Mouse (Mus musculus) olfactory bulb, adult 2 months (tissue): ENCODE data around the gene Lbhd2. TPM values are rescaled to one million over a fixed set of nuclear protein-coding genes. Genes with fewer than 3 reads are reported as not detected.

Experiments used
- H3K27ac ChIP-seq: fragments of 200-500 bp; 2 replicates; pipeline ENCODE4 v1.5.1; 2012; ENCODE audit warnings: low read depth, low read length; ENCODE audit not compliant: insufficient read depth
- H3K4me1 ChIP-seq: fragments of 200-500 bp; 2 replicates; pipeline ENCODE4 v1.6.1; 2012; ENCODE audit warnings: low read length; ENCODE audit not compliant: control insufficient read depth, insufficient read depth
- H3K4me3 ChIP-seq: fragments of 200-500 bp; 2 replicates; pipeline ENCODE4 v1.5.1; 2012; ENCODE audit warnings: mild to moderate bottlenecking, low read depth, low read length, moderate library complexity; ENCODE audit not compliant: insufficient read depth
- CTCF ChIP-seq: fragments of 200-500 bp; IDR thresholded peaks from 2 replicates; pipeline ENCODE4 v1.5.1; 2012; ENCODE audit warnings: low read depth, mild to moderate bottlenecking, low read length, moderate library complexity; ENCODE audit not compliant: insufficient read depth
- POLR2A ChIP-seq: fragments of 200-500 bp; IDR thresholded peaks from 2 replicates; pipeline ENCODE4 v1.6.1; 2012; ENCODE audit warnings: mild to moderate bottlenecking, low read depth, low read length, moderate library complexity; ENCODE audit not compliant: insufficient read depth
- whole genome bisulfite sequencing: fragments of 180-500 bp; shearing (Covaris S2); methylation state at CpG from one replicate; pipeline ENCODE4 v1.1.7; 2018; 5-methylcytosine and 5-hydroxymethylcytosine counted together
- polyA plus RNA-seq: library from polyadenylated mRNA; stranded (reverse); fragments of >200 nt; gene quantifications from 2 replicates; pipeline ENCODE4 v1.2.4, GENCODE M21; 2012; ENCODE audit warnings: low replicate concordance; ENCODE audit not compliant: missing spikeins, insufficient read depth, insufficient read length

Gene Lbhd2
- polyA plus RNA-seq, 1 experiment = not detected

GRCm38 (mm10) chr12:111450359-111450758, 43.8 kb downstream of the Lbhd2 start:
- TF ChIP-seq CTCF (no peak), POLR2A (no peak)
- no peak overlapping the region for H3K27ac ChIP-seq
- H3K4me1 ChIP-seq = peaks cover 32% of the 10 kb centered on the region
- no peak overlapping the region for H3K4me3 ChIP-seq
- 62% methylated on average over 6 of the region's 6 CpGs for WGBS

DNA sequence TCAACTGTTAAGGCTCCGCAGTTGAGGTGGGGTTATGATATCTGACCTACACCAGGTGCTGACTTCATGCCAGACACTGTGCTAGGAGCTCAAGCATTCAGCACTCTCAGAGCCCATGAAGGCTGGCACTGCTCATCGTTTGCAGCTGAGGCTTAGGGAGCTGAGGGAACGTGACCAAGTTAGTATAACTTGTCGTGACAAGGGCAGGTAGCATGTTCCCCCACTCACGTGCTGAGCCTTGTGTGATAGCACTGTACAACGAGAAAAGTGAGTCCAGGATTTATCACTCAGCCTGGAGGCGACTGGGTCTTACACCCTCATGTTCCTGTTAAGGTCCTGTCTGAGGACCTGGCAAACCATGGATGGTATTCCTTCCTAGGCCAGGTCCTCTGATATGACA, 45.0 kb downstream of the Lbhd2 start:
- Histone ChIP-seq H3K4me1 (peaks cover 25% of the 10 kb centered on the region), H3K4me3 (no peak overlapping the region), H3K27ac (no peak overlapping the region)
- WGBS = 85% methylated on average over 7 of the region's 7 CpGs
- no peak for TF ChIP-seq POLR2A
- TF ChIP-seq CTCF = no peak

DNA sequence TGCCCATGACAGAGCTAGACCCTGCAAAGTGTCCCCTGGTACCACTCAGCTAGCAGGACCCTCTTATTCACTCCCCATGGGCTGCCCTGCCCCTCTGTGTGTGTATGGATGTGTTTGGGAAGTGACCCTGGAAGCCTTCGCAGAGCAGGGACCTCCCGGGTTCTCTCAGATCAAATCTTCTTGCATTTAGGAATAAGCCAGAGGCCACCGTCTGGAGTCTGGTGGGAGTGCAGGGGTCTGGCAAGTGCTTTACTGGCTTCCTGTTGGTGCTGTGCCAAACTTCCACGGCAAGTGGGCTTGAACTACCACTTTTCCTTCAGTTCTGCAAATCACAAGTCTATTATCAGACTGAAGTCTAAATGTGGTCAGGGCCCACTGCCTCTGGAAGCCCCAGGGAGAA, 47.4 kb downstream of the Lbhd2 start:
- Histone ChIP-seq H3K4me3 (no peak overlapping the region), H3K27ac (no peak overlapping the region), H3K4me1 (peaks cover 22% of the 10 kb centered on the region)
- TF ChIP-seq POLR2A = no peak
- no peak for TF ChIP-seq CTCF
- WGBS = 72% methylated on average over 4 of the region's 4 CpGs

DNA sequence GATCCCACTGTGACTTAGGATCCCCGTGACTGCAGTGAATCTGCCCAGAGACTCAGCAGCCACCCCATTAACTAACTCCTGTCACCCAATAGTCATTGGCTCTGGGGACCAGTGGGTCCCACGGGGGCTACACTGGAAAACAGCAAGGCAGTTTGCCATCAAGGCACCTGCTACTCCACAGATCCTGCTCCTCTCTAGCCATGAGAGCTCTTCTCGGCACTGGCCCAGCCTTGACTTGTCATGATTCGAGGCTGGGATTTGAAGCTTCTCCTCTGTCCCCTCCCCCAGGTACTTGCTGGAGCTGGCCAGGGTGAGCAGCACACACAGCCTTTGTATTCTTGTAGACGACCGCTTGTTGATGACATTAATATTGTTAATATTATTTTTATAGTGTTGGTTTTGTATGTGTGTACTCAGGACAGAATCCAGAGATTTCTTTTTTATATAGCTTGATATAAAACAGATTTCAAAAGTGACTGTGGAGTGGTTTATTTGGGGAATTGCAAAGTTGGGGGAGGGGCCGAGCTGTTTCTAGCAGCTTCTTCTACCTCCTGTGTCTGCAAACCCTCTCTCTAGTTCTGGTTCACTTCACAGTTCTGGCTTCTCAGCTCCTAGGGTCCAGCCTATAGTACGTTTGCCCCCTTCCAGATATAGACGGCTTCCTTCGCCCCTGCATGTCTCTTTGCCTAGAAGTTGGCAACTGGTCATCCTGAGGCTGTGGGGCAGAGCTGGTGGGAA, 48.1 kb downstream of the Lbhd2 start:
- peaks cover 19% of the 10 kb centered on the region for H3K4me1 ChIP-seq
- TF ChIP-seq POLR2A = no peak
- no peak for TF ChIP-seq CTCF
- no peak overlapping the region for H3K27ac ChIP-seq
- 84% methylated on average over 10 of the region's 10 CpGs for whole genome bisulfite sequencing
- no peak overlapping the region for H3K4me3 ChIP-seq

GRCm38 (mm10) chr12:111455311-111455846, 48.8 kb downstream of the Lbhd2 start:
- TF ChIP-seq CTCF (no peak), POLR2A (no peak)
- Histone ChIP-seq H3K4me3 (no peak overlapping the region), H3K27ac (no peak overlapping the region), H3K4me1 (peaks cover 13% of the 10 kb centered on the region)
- WGBS = 88% methylated on average over 12 of the region's 12 CpGs

DNA sequence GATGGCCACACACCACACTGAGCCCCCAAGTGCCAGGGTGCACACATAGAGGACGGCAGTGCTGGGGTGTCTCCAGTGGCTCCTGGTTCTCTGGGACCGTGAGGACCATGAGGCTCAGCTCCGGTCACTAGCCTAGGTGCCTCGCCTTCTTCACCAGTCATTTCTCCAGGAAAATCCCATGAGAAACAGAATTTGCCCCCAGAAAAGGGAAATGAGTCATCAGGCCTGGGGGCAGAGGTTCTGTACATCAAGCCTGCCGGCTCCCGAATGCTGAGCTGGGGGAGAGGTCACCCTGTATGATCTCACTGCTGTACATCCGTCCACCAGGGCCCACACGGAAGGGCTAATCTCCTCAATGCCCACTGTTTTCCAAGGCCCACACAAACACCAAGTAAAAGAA, 49.3 kb downstream of the Lbhd2 start:
- Histone ChIP-seq H3K27ac (no peak overlapping the region), H3K4me3 (no peak overlapping the region), H3K4me1 (peaks cover 8% of the 10 kb centered on the region)
- WGBS = 76% methylated on average over 8 of the region's 8 CpGs
- no peak for TF ChIP-seq POLR2A
- no peak for TF ChIP-seq CTCF

DNA sequence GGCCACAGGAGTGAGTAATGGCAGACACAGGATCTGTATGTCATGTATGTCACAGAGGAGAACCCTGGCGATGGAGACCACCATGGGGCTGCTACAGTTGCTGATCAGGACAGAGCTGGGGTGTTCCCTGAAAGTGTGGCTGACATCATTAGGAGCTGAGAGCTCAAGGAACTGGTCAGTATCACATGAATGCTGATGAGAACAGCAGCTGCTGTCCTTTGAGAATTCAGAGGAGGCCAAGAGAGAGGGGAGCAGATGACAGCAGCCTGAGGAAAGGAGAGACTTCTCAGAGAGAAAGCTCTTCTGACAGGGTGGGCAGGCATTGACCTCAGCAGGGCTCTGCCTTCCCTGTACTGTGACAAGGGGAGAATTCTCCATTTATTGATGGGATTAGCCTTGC, 51.1 kb downstream of the Lbhd2 start:
- WGBS = 93% methylated on average over 1 of the region's 1 CpGs
- Histone ChIP-seq H3K27ac (no peak overlapping the region), H3K4me3 (no peak overlapping the region), H3K4me1 (0 out of 2 replicates have a peak, but pooled peaks cover 5% of the 10 kb centered on the region)
- TF ChIP-seq CTCF (no peak), POLR2A (no peak)

Other genes with a start within 250 kb of the Lbhd2 start
- gene Traf3, start 240.4 kb upstream of the Lbhd2 start, polyA plus RNA-seq = not detected in 2 replicates
- not detected in 2 replicates for gene 4930595D18Rik, start 222.3 kb upstream of the Lbhd2 start, polyA plus RNA-seq
- gene Amn, start 135.7 kb upstream of the Lbhd2 start, polyA plus RNA-seq = not detected in 2 replicates
- not detected in 2 replicates for gene Cdc42bpb, start 29.1 kb upstream of the Lbhd2 start, polyA plus RNA-seq
- gene Exoc3l4, start 10.2 kb downstream of the Lbhd2 start, polyA plus RNA-seq = not detected in 2 replicates
- not detected in 2 replicates for gene Tnfaip2, start 35.7 kb downstream of the Lbhd2 start, polyA plus RNA-seq
- not detected in 2 replicates for gene Gm266, start 79.0 kb downstream of the Lbhd2 start, polyA plus RNA-seq
- 214 TPM in 1 of 2 replicates, not detected in the other for gene Eif5, start 131.2 kb downstream of the Lbhd2 start, polyA plus RNA-seq
- gene Mark3, start 167.7 kb downstream of the Lbhd2 start, polyA plus RNA-seq = 214 TPM in 1 of 2 replicates, not detected in the other